Mouse (Mus musculus): Measurements from ENCODE around the gene Apmap. TPM values are rescaled to one million over a fixed set of nuclear protein-coding genes. Genes with fewer than 3 reads are reported as not detected.

Apmap gene
- polyA plus RNA-seq, 1 experiment from 2014 or later = 48.3 TPM

DNA sequence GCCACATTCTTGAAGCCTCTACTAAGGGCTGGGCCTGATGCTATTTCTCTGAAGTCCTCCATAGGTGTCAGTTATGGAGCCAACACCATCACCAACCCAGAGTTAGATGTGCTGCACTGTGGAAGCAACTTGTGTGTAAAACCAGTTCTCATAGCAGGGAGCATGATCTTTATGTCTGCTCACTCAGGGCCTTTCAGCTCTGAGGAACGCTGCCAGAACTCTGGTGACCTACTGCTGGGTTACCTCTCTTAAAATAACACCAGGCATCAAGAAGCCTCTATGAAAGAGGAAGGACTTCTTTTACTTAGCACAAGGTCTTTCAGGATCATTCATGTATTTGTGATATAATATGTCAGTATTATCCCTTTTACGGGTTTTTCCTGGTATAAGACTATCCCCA is 6.2 kb downstream of the Apmap start:
- no peak overlapping the region for H3K9ac ChIP-seq (replicated peaks; ENCODE audit: low read depth, low read length)
- H3K36me3 ChIP-seq (ENCODE audit: control insufficient read depth, insufficient read depth, low read length) = no peaks in the 10 kb centered on the region
- no peaks in the 10 kb centered on the region for H3K27me3 ChIP-seq (ENCODE audit: control insufficient read depth, insufficient read depth, low read length)
- H3K4me3 ChIP-seq (ENCODE audit: low read depth, low read length) = no peak overlapping the region
- no peak overlapping the region for H3K4me2 ChIP-seq (ENCODE audit: low read depth, low read length)
- H3K9me3 ChIP-seq (ENCODE audit: control insufficient read depth, low read length) = no peaks in the 10 kb centered on the region
- no peak overlapping the region for H3K27ac ChIP-seq (ENCODE audit: low read depth, low read length)
- peaks cover under 1% of the 10 kb centered on the region; the same call in 1 of the 2 replicates for H3K4me1 ChIP-seq (ENCODE audit: control insufficient read depth, insufficient read depth, low read length)
- ATAC-seq (ENCODE audit: low read depth) = no peak
- WGBS = 88% methylated on average over 2 of the region's 2 CpGs

DNA sequence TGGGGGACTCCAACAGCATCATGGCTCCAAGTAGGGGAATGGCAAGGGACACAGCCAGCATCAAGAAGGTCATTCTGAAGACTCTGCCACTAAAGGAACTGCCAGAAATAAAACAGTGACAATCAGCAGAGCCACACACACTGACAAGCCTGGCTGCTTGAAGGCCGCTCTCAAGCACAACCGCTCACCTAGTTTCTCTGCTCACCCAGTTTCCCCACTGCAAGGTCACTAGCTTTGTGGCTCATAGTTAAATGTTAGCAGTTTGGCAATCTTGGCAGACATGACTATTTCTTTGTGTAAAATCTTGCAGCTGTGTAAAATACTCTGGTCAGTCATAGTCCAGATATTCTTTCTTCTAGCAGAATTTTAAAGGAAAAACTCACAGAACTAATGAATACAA is 8.1 kb downstream of the Apmap start:
- H3K4me1 ChIP-seq (ENCODE audit: control insufficient read depth, insufficient read depth, low read length) = no peaks in the 10 kb centered on the region
- H3K36me3 ChIP-seq (ENCODE audit: control insufficient read depth, insufficient read depth, low read length) = no peaks in the 10 kb centered on the region
- H3K9ac ChIP-seq (replicated peaks; ENCODE audit: low read depth, low read length) = no peak overlapping the region
- 93% methylated on average over 2 of the region's 2 CpGs for WGBS
- no peak for ATAC-seq (ENCODE audit: low read depth)
- no peak overlapping the region for H3K4me3 ChIP-seq (ENCODE audit: low read depth, low read length)
- no peak overlapping the region for H3K27ac ChIP-seq (ENCODE audit: low read depth, low read length)
- H3K27me3 ChIP-seq (ENCODE audit: control insufficient read depth, insufficient read depth, low read length) = no peaks in the 10 kb centered on the region
- H3K4me2 ChIP-seq (ENCODE audit: low read depth, low read length) = no peak overlapping the region
- H3K9me3 ChIP-seq (ENCODE audit: control insufficient read depth, low read length) = no peaks in the 10 kb centered on the region

DNA sequence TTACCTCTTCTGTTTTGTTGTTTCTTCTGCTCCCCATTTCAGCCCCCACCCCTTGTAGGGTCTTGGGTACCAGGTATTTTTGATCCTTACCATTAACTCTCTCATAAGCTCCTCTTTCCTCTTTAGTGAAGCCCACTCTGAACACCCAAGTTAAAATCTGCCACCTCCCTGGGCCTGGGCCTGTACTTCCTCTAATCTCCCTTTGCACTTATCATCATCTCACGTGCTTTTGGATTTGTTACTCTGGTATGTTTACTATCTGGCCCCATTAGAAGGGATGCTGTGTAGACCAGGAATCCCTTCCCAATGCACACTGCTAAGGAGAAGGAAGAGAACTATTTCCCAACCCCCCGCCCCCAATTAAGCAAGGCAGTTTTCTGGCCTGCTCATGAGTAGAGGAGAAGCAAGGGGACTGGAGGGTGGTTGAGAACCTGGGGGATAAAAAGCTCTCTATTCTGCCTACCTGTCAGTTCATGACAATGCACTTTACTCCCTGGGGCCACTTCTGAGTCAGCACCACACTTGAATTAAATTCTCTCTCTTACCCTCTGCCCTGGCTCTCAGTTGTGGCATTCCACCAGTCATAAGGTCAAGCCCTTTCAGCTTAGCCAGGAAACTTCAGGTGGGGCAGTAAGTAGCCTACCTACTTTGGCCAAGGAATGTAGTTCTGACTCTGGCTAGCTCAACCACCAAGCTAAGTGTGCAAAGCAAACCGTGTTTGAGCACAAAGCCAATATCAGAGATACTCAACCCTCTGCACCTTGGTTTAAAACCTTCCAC is 12.8 kb downstream of the Apmap start:
- Histone ChIP-seq H3K9ac (replicated peaks; ENCODE audit: low read depth, low read length) (no peak overlapping the region), H3K9me3 (ENCODE audit: control insufficient read depth, low read length) (no peaks in the 10 kb centered on the region), H3K36me3 (ENCODE audit: control insufficient read depth, insufficient read depth, low read length) (peaks cover 5% of the 10 kb centered on the region), H3K4me1 (ENCODE audit: control insufficient read depth, insufficient read depth, low read length) (no peaks in the 10 kb centered on the region), H3K27me3 (ENCODE audit: control insufficient read depth, insufficient read depth, low read length) (no peaks in the 10 kb centered on the region), H3K4me2 (ENCODE audit: low read depth, low read length) (no peak overlapping the region), H3K27ac (ENCODE audit: low read depth, low read length) (no peak overlapping the region), H3K4me3 (ENCODE audit: low read depth, low read length) (no peak overlapping the region)
- no peak for ATAC-seq (ENCODE audit: low read depth)
- 93% methylated on average over 3 of the region's 3 CpGs for WGBS

DNA sequence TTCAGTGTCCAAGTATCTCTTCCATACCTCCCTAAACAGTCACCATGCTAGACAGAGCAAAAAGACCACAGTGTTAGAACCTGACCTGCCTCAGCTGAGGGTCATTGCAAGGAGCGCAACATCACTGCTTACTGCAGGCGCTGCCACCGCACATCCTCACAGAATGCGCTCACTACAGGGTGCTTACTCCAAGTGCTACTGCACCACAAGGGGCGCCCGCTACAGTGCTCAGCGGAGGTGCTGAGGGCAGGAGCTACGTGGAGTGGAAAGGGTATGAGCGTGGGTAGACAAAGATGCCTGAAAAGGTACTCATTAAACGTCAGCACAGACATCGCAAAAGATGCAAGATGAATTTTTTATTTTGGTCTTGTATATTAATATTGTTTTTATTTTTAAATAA is 19.3 kb downstream of the Apmap start:
- Histone ChIP-seq H3K4me1 (ENCODE audit: control insufficient read depth, insufficient read depth, low read length) (no peaks in the 10 kb centered on the region), H3K27me3 (ENCODE audit: control insufficient read depth, insufficient read depth, low read length) (no peaks in the 10 kb centered on the region), H3K9ac (replicated peaks; ENCODE audit: low read depth, low read length) (no peak overlapping the region), H3K4me3 (ENCODE audit: low read depth, low read length) (no peak overlapping the region), H3K4me2 (ENCODE audit: low read depth, low read length) (no peak overlapping the region), H3K9me3 (ENCODE audit: control insufficient read depth, low read length) (no peaks in the 10 kb centered on the region), H3K36me3 (ENCODE audit: control insufficient read depth, insufficient read depth, low read length) (peaks cover 37% of the 10 kb centered on the region), H3K27ac (ENCODE audit: low read depth, low read length) (no peak overlapping the region)
- 80% methylated on average over 11 of the region's 11 CpGs for WGBS
- ATAC-seq (ENCODE audit: low read depth) = no peak

DNA sequence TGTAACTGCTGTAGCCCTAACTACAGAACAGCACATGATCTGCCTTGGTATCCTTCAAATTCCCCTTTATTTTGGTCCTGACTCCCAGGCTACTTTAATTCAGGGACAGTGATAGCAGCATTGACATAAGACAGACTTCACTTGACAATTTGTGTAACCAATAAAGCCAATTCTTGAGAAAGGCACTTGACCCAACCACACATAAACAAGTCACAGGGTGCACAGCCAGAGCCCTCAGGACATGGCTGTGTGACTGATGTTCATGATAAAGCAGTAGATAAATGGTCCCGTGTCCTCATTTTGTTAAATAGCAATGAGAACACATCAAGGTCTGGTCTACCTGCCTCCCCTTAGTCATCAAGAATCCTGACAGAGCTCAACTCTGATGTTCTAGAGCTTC is 28.7 kb downstream of the Apmap start:
- 96% methylated on average over 1 of the region's 1 CpGs for WGBS
- no peak overlapping the region for H3K27ac ChIP-seq (ENCODE audit: low read depth, low read length)
- no peaks in the 10 kb centered on the region for H3K9me3 ChIP-seq (ENCODE audit: control insufficient read depth, low read length)
- H3K36me3 ChIP-seq (ENCODE audit: control insufficient read depth, insufficient read depth, low read length) = peaks cover 14% of the 10 kb centered on the region
- H3K27me3 ChIP-seq (ENCODE audit: control insufficient read depth, insufficient read depth, low read length) = no peaks in the 10 kb centered on the region
- no peak for ATAC-seq (ENCODE audit: low read depth)
- H3K4me1 ChIP-seq (ENCODE audit: control insufficient read depth, insufficient read depth, low read length) = no peaks in the 10 kb centered on the region
- no peak overlapping the region for H3K4me3 ChIP-seq (ENCODE audit: low read depth, low read length)
- no peak overlapping the region for H3K9ac ChIP-seq (replicated peaks; ENCODE audit: low read depth, low read length)
- no peak overlapping the region for H3K4me2 ChIP-seq (ENCODE audit: low read depth, low read length)

DNA sequence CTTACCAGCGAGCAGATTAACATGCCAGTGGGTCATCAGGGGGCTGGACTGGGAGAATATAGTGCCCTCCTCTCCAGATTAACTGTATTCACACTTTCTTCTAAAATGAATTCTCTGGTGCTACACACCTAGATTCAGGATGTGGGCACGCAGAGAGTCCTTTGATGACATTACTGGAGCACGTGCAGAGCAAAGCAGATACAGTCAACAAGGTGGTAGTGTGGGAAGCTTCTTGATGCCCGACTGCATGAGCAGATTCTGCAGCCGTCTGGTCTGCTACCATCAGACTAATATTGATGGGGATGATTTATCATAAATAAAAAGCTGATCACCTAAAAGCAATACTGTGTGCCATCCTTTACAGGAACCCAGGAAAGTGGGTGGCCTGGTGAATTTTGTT is 29.8 kb downstream of the Apmap start:
- H3K27me3 ChIP-seq (ENCODE audit: control insufficient read depth, insufficient read depth, low read length) = no peaks in the 10 kb centered on the region
- ATAC-seq (ENCODE audit: low read depth) = no peak
- no peaks in the 10 kb centered on the region for H3K4me1 ChIP-seq (ENCODE audit: control insufficient read depth, insufficient read depth, low read length)
- H3K4me2 ChIP-seq (ENCODE audit: low read depth, low read length) = no peak overlapping the region
- no peaks in the 10 kb centered on the region for H3K9me3 ChIP-seq (ENCODE audit: control insufficient read depth, low read length)
- H3K27ac ChIP-seq (ENCODE audit: low read depth, low read length) = no peak overlapping the region
- no peak overlapping the region for H3K9ac ChIP-seq (replicated peaks; ENCODE audit: low read depth, low read length)
- WGBS = 87% methylated on average over 5 of the region's 5 CpGs
- H3K4me3 ChIP-seq (ENCODE audit: low read depth, low read length) = no peak overlapping the region
- H3K36me3 ChIP-seq (ENCODE audit: control insufficient read depth, insufficient read depth, low read length) = peaks cover 5% of the 10 kb centered on the region

DNA sequence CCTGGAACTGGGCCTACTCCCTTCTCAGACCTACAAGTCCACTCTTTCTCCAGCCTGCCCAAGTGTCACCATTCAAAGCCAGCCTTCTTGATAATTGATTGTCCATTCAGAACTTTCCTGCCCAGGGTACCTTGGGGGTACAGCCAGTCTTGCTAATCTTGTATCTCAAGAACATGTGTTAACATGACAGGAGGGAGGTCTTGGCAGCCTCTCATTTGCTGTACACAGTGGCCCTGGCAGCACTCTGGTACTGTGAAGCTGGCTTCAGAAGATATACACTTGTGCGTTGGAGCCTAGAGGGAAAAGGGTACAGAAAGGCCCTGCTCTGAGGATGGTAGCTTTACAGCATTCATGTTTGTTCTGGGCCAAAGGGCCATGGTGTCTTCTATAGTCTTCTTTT is 32.1 kb downstream of the Apmap start:
- 96% methylated on average over 1 of the region's 1 CpGs for WGBS
- no peaks in the 10 kb centered on the region for H3K4me1 ChIP-seq (ENCODE audit: control insufficient read depth, insufficient read depth, low read length)
- H3K27ac ChIP-seq (ENCODE audit: low read depth, low read length) = no peak overlapping the region
- no peaks in the 10 kb centered on the region for H3K9me3 ChIP-seq (ENCODE audit: control insufficient read depth, low read length)
- no peaks in the 10 kb centered on the region; the same call in 1 of the 2 replicates for H3K36me3 ChIP-seq (ENCODE audit: control insufficient read depth, insufficient read depth, low read length)
- ATAC-seq (ENCODE audit: low read depth) = no peak
- no peak overlapping the region for H3K4me2 ChIP-seq (ENCODE audit: low read depth, low read length)
- H3K4me3 ChIP-seq (ENCODE audit: low read depth, low read length) = no peak overlapping the region
- H3K27me3 ChIP-seq (ENCODE audit: control insufficient read depth, insufficient read depth, low read length) = no peaks in the 10 kb centered on the region
- no peak overlapping the region for H3K9ac ChIP-seq (replicated peaks; ENCODE audit: low read depth, low read length)

DNA sequence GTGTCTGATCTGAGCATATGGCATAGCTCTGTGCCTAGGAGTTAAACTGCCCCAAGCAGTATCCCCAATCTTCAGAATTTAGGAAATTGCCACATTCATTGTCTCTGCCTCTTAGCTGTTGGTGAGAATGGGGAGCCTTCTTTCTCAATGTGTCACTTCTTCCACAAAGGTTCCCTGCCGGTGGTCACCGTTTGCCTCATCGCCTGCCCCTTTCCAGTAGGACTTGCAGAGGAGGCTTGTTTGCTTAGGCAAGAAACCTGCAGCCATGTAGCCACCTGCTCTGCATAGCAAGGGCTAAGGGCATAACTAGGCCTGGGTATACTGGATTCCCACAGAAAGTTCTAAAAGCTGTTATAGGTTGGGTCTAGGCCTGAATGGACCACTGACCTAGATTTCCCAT is 35.9 kb downstream of the Apmap start:
- WGBS = 95% methylated on average over 3 of the region's 3 CpGs
- H3K9ac ChIP-seq (replicated peaks; ENCODE audit: low read depth, low read length) = no peak overlapping the region
- no peaks in the 10 kb centered on the region for H3K4me1 ChIP-seq (ENCODE audit: control insufficient read depth, insufficient read depth, low read length)
- H3K4me2 ChIP-seq (ENCODE audit: low read depth, low read length) = no peak overlapping the region
- no peaks in the 10 kb centered on the region for H3K27me3 ChIP-seq (ENCODE audit: control insufficient read depth, insufficient read depth, low read length)
- no peak overlapping the region for H3K4me3 ChIP-seq (ENCODE audit: low read depth, low read length)
- H3K27ac ChIP-seq (ENCODE audit: low read depth, low read length) = no peak overlapping the region
- no peaks in the 10 kb centered on the region; the same call in 1 of the 2 replicates for H3K36me3 ChIP-seq (ENCODE audit: control insufficient read depth, insufficient read depth, low read length)
- ATAC-seq (ENCODE audit: low read depth) = no peak
- H3K9me3 ChIP-seq (ENCODE audit: control insufficient read depth, low read length) = no peaks in the 10 kb centered on the region

DNA sequence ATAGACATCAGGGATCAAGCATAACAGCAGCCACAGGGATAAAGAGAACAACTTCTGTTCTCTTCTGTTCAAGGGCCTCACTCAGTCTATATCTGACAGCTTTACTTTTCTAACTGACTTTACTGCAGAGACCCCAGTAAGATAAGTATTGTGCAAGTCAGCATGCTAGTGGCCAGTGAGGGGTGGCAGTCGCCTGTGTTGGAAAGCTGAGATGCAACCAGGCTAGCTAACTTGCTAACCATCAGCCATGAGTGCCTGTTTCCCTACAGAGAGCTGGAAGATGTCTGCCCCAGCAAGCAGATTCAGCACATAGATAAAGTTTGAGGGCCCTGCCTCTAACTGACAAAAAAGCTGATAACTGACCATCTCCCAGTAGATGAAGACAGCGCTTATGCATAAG is 37.6 kb downstream of the Apmap start:
- Histone ChIP-seq H3K27me3 (ENCODE audit: control insufficient read depth, insufficient read depth, low read length) (no peaks in the 10 kb centered on the region), H3K9me3 (ENCODE audit: control insufficient read depth, low read length) (no peaks in the 10 kb centered on the region), H3K4me1 (ENCODE audit: control insufficient read depth, insufficient read depth, low read length) (no peaks in the 10 kb centered on the region), H3K27ac (ENCODE audit: low read depth, low read length) (no peak overlapping the region), H3K4me3 (ENCODE audit: low read depth, low read length) (no peak overlapping the region), H3K9ac (replicated peaks; ENCODE audit: low read depth, low read length) (no peak overlapping the region), H3K4me2 (ENCODE audit: low read depth, low read length) (no peak overlapping the region), H3K36me3 (ENCODE audit: control insufficient read depth, insufficient read depth, low read length) (no peaks in the 10 kb centered on the region)
- 93% methylated on average over 2 of the region's 2 CpGs for WGBS
- no peak for ATAC-seq (ENCODE audit: low read depth)
